Mouse (Mus musculus): ENCODE measurements around the gene Cela1. TPM values are rescaled to one million over a fixed set of nuclear protein-coding genes. Genes with fewer than 3 reads are reported as not detected.

Gene Cela1
- total and polyA plus RNA-seq, 2 experiments from 2014 or later = 2.0 TPM

- H3K4me3 ChIP-seq (ENCODE audit: low read depth, low read length) = no peak overlapping the region
- H3K4me1 ChIP-seq (ENCODE audit: insufficient read depth, low read length) = no peaks in the 10 kb centered on the region
- no peak overlapping the region for H3K27ac ChIP-seq (ENCODE audit: low read depth, low read length)
- 87% methylated on average over 9 of the region's 9 CpGs for WGBS
- H3K36me3 ChIP-seq (ENCODE audit: insufficient read depth, low read length) = no peaks in the 10 kb centered on the region
- H3K9ac ChIP-seq (replicated peaks; ENCODE audit: low read length, poor library complexity, severe bottlenecking) = no peak overlapping the region
- no peak for ATAC-seq (ENCODE audit: low FRiP score)
- H3K9me3 ChIP-seq (ENCODE audit: low read length) = no peaks in the 10 kb centered on the region
- no peak for TF ChIP-seq CTCF (IDR thresholded peaks at IDR 0.05)
- DNase-seq (ENCODE audit: low spot score) = no peak
- no peaks in the 10 kb centered on the region for H3K27me3 ChIP-seq (ENCODE audit: insufficient read depth, low read length)
- H3K4me2 ChIP-seq (ENCODE audit: low read depth, low read length, poor library complexity, severe bottlenecking) = no peak overlapping the region
These were observed 36.1 kb downstream of the Cela1 start for GRCm38 (mm10) chr15:100651610-100652009.

GRCm38 (mm10) chr15:100650111-100650510 is 37.6 kb downstream of the Cela1 start:
- no peak for TF ChIP-seq CTCF (IDR thresholded peaks at IDR 0.05)
- H3K36me3 ChIP-seq (ENCODE audit: insufficient read depth, low read length) = no peaks in the 10 kb centered on the region
- ATAC-seq (ENCODE audit: low FRiP score) (no peak), DNase-seq (ENCODE audit: low spot score) (no peak)
- WGBS = 87% methylated on average over 10 of the region's 10 CpGs
- H3K27me3 ChIP-seq (ENCODE audit: insufficient read depth, low read length) = no peaks in the 10 kb centered on the region
- H3K9ac ChIP-seq (replicated peaks; ENCODE audit: low read length, poor library complexity, severe bottlenecking) = no peak overlapping the region
- H3K4me1 ChIP-seq (ENCODE audit: insufficient read depth, low read length) = no peaks in the 10 kb centered on the region
- no peak overlapping the region for H3K4me3 ChIP-seq (ENCODE audit: low read depth, low read length)
- H3K27ac ChIP-seq (ENCODE audit: low read depth, low read length) = no peak overlapping the region
- H3K9me3 ChIP-seq (ENCODE audit: low read length) = no peaks in the 10 kb centered on the region
- H3K4me2 ChIP-seq (ENCODE audit: low read depth, low read length, poor library complexity, severe bottlenecking) = no peak overlapping the region

DNA sequence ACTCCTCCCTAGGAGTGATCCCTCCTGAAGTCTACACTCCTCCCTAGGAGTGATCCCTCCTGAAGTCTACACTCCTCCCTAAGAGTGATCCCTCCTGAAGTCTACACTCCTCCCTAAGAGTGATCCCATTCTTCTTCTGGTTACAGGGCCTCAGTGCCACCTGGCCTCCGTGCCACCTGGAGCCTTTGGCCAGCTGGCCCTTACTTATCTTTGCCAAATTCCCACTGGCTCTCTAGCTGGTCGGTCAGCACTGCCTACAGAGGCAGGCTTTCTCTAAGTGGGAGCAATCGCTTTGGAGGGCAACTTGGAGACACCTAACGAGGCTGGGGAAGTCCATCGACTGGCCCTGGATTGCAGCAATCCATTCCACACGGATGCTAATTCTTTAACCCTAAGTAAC is 41.6 kb downstream of the Cela1 start:
- Histone ChIP-seq H3K36me3 (ENCODE audit: insufficient read depth, low read length) (no peaks in the 10 kb centered on the region), H3K9me3 (ENCODE audit: low read length) (no peaks in the 10 kb centered on the region), H3K27ac (ENCODE audit: low read depth, low read length) (no peak overlapping the region), H3K4me1 (ENCODE audit: insufficient read depth, low read length) (no peaks in the 10 kb centered on the region), H3K4me3 (ENCODE audit: low read depth, low read length) (no peak overlapping the region), H3K27me3 (ENCODE audit: insufficient read depth, low read length) (no peaks in the 10 kb centered on the region), H3K4me2 (ENCODE audit: low read depth, low read length, poor library complexity, severe bottlenecking) (no peak overlapping the region), H3K9ac (replicated peaks; ENCODE audit: low read length, poor library complexity, severe bottlenecking) (no peak overlapping the region)
- WGBS = 79% methylated on average over 6 of the region's 6 CpGs
- no peak for DNase-seq (ENCODE audit: low spot score)
- TF ChIP-seq CTCF (IDR thresholded peaks at IDR 0.05) = no peak
- no peak for ATAC-seq (ENCODE audit: low FRiP score)

GRCm38 (mm10) chr15:100642451-100642850 is 45.3 kb downstream of the Cela1 start:
- Histone ChIP-seq H3K4me2 (ENCODE audit: low read depth, low read length, poor library complexity, severe bottlenecking) (no peak overlapping the region), H3K27me3 (ENCODE audit: insufficient read depth, low read length) (peaks cover 13% of the 10 kb centered on the region), H3K36me3 (ENCODE audit: insufficient read depth, low read length) (no peaks in the 10 kb centered on the region), H3K4me3 (ENCODE audit: low read depth, low read length) (no peak overlapping the region), H3K9ac (replicated peaks; ENCODE audit: low read length, poor library complexity, severe bottlenecking) (no peak overlapping the region), H3K9me3 (ENCODE audit: low read length) (no peaks in the 10 kb centered on the region), H3K27ac (ENCODE audit: low read depth, low read length) (no peak overlapping the region), H3K4me1 (ENCODE audit: insufficient read depth, low read length) (no peaks in the 10 kb centered on the region)
- no peak for ATAC-seq (ENCODE audit: low FRiP score)
- no peak for TF ChIP-seq CTCF (IDR thresholded peaks at IDR 0.05)
- no peak for DNase-seq (ENCODE audit: low spot score)
- 93% methylated on average over 5 of the region's 7 CpGs for WGBS

GRCm38 (mm10) chr15:100641226-100641810 is 46.4 kb downstream of the Cela1 start:
- Histone ChIP-seq H3K27me3 (ENCODE audit: insufficient read depth, low read length) (peaks cover 22% of the 10 kb centered on the region), H3K4me2 (ENCODE audit: low read depth, low read length, poor library complexity, severe bottlenecking) (no peak overlapping the region), H3K4me3 (ENCODE audit: low read depth, low read length) (no peak overlapping the region), H3K4me1 (ENCODE audit: insufficient read depth, low read length) (no peaks in the 10 kb centered on the region), H3K9me3 (ENCODE audit: low read length) (no peaks in the 10 kb centered on the region), H3K9ac (replicated peaks; ENCODE audit: low read length, poor library complexity, severe bottlenecking) (no peak overlapping the region), H3K27ac (ENCODE audit: low read depth, low read length) (no peak overlapping the region), H3K36me3 (ENCODE audit: insufficient read depth, low read length) (no peaks in the 10 kb centered on the region)
- 70% methylated on average over 15 of the region's 16 CpGs for WGBS
- ATAC-seq (ENCODE audit: low FRiP score) (no peak), DNase-seq (ENCODE audit: low spot score) (no peak)
- no peak for TF ChIP-seq CTCF (IDR thresholded peaks at IDR 0.05)

DNA sequence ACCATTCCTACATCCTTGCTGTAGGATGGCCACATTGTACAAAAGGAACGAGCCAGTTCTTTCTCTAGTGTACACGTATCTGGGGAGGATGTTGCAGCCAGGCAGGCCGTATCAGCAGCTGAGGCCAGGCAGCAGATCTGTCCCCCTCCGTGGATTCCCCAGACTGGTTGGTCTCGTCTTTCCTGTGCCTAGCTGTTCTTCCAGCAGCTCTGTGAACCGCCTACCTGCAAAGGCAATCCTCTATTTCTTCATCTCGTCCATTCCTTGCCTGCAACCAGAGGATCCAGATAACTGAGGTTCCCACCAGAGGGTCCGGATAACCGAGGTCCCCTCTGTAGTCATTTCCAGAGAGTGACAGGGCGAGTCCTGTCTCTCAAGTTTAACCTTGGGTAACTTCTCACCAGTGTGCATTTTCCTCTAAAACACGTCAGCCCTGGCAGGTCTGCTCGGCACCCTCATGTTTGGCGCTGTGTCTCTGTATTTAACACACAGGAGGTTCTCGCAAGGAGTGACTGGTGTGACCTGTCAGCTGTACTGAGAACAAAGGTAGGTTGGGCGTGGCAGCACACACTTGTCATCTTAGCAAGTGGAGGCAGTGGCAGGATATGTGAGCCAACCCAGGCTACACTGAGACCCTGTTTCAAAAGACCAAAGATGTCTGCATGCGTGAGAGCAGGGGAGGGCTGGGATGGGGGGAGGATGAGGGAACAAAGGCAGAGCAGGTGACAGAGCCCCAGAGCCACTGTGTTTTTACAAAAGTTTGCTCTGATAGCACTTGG is 47.6 kb downstream of the Cela1 start:
- H3K4me3 ChIP-seq (ENCODE audit: low read depth, low read length) = no peak overlapping the region
- DNase-seq (ENCODE audit: low spot score) (no peak), ATAC-seq (ENCODE audit: low FRiP score) (no peak)
- TF ChIP-seq CTCF (IDR thresholded peaks at IDR 0.05) = no peak
- H3K27me3 ChIP-seq (ENCODE audit: insufficient read depth, low read length) = peaks cover 33% of the 10 kb centered on the region
- no peaks in the 10 kb centered on the region for H3K4me1 ChIP-seq (ENCODE audit: insufficient read depth, low read length)
- no peak overlapping the region for H3K9ac ChIP-seq (replicated peaks; ENCODE audit: low read length, poor library complexity, severe bottlenecking)
- 81% methylated on average over 16 of the region's 16 CpGs for WGBS
- no peak overlapping the region for H3K4me2 ChIP-seq (ENCODE audit: low read depth, low read length, poor library complexity, severe bottlenecking)
- H3K9me3 ChIP-seq (ENCODE audit: low read length) = no peaks in the 10 kb centered on the region
- H3K36me3 ChIP-seq (ENCODE audit: insufficient read depth, low read length) = no peaks in the 10 kb centered on the region
- H3K27ac ChIP-seq (ENCODE audit: low read depth, low read length) = no peak overlapping the region

All from midbrain, postnatal 0 days (tissue).